Mouse (Mus musculus): Measurements from ENCODE around the gene Fam71a. TPM values are rescaled to one million over a fixed set of nuclear protein-coding genes. Genes with fewer than 3 reads are reported as not detected.
A peak's percentile ranks its signal among the peaks of the same experiment; 100 is the strongest.
"Not testable (repeated sequence)": the region's sequence is repeated elsewhere in the genome, so short reads cannot be mapped to it uniquely, and the experiment has no call there.

Fam71a gene
- polyA plus RNA-seq, 1 experiment from 2014 or later: not detected

DNA sequence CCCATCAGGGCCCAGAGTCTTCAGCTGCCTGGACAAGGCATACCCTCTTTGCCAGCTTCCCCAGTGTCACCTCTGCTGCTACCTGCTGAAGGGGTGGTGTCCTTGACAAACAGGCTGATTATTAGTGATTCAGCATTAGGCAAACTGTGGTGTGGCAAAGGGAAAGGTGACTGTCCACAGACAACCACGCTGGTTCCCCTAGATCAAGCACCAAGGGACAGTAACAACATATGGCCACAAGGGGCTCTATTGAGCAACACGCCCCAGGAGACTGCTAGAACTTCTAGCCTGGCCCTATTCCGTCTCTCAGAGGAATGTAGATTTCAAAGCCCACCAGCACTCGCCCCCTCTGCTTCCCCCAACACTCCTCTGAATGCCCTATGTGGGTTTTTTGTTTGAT, 11.6 kb downstream of the Fam71a start:
- Histone ChIP-seq H3K9ac (ENCODE audit: low read length) (no peak overlapping the region), H3K4me3 (ENCODE audit: control insufficient read depth in 1 of 2, insufficient read depth in 1 of 2, low read depth in 1 of 2, low read length in 2 of 2) (no peak overlapping the region), H3K36me3 (ENCODE audit: control insufficient read depth, insufficient read depth, low read length) (no peaks in the 10 kb centered on the region), H3K4me2 (ENCODE audit: low read length) (no peak overlapping the region), H3K9me3 (ENCODE audit: control insufficient read depth, low read length) (peaks cover 15% of the 10 kb centered on the region), H3K4me1 (ENCODE audit: control insufficient read depth in 2 of 2, insufficient read depth in 2 of 2, low read length in 2 of 2) (peaks cover 6% of the 10 kb centered on the region in 2 experiments; a peak in 3 of 4 replicates), H3K27me3 (ENCODE audit: control insufficient read depth, insufficient read depth, low read length) (no peaks in the 10 kb centered on the region), H3K27ac (replicated peaks in 1 of 2; ENCODE audit: control insufficient read depth in 1 of 2, insufficient read depth in 1 of 2, low read depth in 2 of 2, low read length in 2 of 2) (peak overlapping the region in 1 of 2 experiments; percentile 82; a peak in 1 of 4 replicates)
- 17% methylated on average over 4 of the region's 4 CpGs for WGBS
- no peak for ATAC-seq (ENCODE audit: insufficient number of reproducible peaks, insufficient read depth, low FRiP score, low read depth)

DNA sequence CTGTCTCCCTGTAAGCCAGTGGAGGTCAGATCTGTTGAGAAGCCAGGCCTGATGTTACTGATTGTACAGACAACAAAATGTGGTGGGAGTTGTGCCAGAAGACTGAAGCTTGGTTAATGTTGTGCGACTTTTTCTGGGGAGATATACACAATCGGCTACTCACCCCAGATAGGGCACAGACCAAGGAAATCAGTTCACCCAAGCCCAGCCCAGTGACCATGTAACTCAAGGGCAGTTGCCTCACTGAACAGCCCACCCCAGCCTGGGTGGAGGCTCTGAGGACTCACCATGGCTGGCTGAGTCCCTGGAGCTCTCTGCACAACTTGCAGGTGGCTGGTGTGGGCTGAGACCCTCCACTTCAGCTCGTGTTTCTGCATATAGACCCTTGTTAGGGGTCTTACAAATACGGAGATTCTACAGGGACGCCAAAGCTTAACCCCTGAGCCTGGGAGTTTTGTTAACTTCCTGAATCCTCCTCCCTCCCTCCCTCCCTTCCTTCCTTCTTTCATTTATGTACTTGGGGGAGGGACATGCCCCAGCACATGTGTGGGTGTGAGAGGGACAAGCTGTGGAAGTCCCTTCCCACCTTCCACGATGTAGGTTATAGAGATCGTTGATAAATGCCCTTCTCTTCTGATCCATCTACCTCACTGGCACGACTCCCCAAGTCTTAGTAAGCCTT, 13.6 kb downstream of the Fam71a start:
- 58% methylated on average over 8 of the region's 8 CpGs for WGBS

GRCm38 (mm10) chr1:191149489-191149888, 15.1 kb downstream of the Fam71a start:
- not testable (repeated sequence) for H3K4me2 ChIP-seq (ENCODE audit: low read length); H3K9ac ChIP-seq (ENCODE audit: low read length); H3K4me1 ChIP-seq (ENCODE audit: control insufficient read depth in 2 of 2, insufficient read depth in 2 of 2, low read length in 2 of 2); H3K9me3 ChIP-seq (ENCODE audit: control insufficient read depth, low read length); H3K36me3 ChIP-seq (ENCODE audit: control insufficient read depth, insufficient read depth, low read length); ATAC-seq (ENCODE audit: insufficient number of reproducible peaks, insufficient read depth, low FRiP score, low read depth); H3K4me3 ChIP-seq (ENCODE audit: control insufficient read depth in 1 of 2, insufficient read depth in 1 of 2, low read depth in 1 of 2, low read length in 2 of 2); H3K27ac ChIP-seq (replicated peaks in 1 of 2; ENCODE audit: control insufficient read depth in 1 of 2, insufficient read depth in 1 of 2, low read depth in 2 of 2, low read length in 2 of 2); H3K27me3 ChIP-seq (ENCODE audit: control insufficient read depth, insufficient read depth, low read length)
- whole genome bisulfite sequencing: 71% methylated on average over 5 of the region's 5 CpGs

More for the DNA sequence above, 13.6 kb downstream of the Fam71a start:
- H3K9me3 ChIP-seq (ENCODE audit: control insufficient read depth, low read length): 0 out of 2 replicates have a peak, but pooled peaks cover 2% of the 10 kb centered on the region
- H3K27ac ChIP-seq (replicated peaks in 1 of 2; ENCODE audit: control insufficient read depth in 1 of 2, insufficient read depth in 1 of 2, low read depth in 2 of 2, low read length in 2 of 2): peak overlapping the region in 1 of 2 experiments; percentile 6; a peak in 2 of 4 replicates
- H3K4me1 ChIP-seq (ENCODE audit: control insufficient read depth in 2 of 2, insufficient read depth in 2 of 2, low read length in 2 of 2): peaks cover 6% of the 10 kb centered on the region in 2 experiments; a peak in 3 of 4 replicates
- H3K9ac ChIP-seq (ENCODE audit: low read length): no peak overlapping the region
- ATAC-seq (ENCODE audit: insufficient number of reproducible peaks, insufficient read depth, low FRiP score, low read depth): no peak
- H3K4me3 ChIP-seq (ENCODE audit: control insufficient read depth in 1 of 2, insufficient read depth in 1 of 2, low read depth in 1 of 2, low read length in 2 of 2): no peak overlapping the region
- H3K27me3 ChIP-seq (ENCODE audit: control insufficient read depth, insufficient read depth, low read length): no peaks in the 10 kb centered on the region
- no peaks in the 10 kb centered on the region for H3K36me3 ChIP-seq (ENCODE audit: control insufficient read depth, insufficient read depth, low read length)
- H3K4me2 ChIP-seq (ENCODE audit: low read length): no peak overlapping the region

DNA sequence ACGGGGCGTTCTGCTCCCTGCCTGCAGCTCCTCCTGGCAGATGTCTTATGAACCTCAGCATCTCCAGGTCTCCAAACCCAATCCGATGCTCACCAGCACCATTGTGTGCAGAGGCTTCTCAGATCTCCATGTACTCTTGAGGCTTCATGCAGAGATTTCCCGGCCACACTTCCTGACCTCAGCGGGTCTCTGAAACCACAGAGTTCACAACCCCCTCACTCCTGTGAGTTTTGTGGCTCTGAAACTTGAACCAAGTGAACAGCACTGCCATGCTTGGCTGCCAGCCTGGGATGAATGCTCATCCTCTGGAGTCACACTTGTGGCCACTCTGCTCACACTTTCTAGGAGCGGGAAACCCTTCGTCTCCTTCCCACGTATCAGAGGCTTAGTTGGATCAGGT, 23.6 kb downstream of the Fam71a start:
- no peak for ATAC-seq (ENCODE audit: insufficient number of reproducible peaks, insufficient read depth, low FRiP score, low read depth)

GRCm38 (mm10) chr1:191138874-191139495, 25.6 kb downstream of the Fam71a start:
- H3K4me3 ChIP-seq (ENCODE audit: control insufficient read depth in 1 of 2, insufficient read depth in 1 of 2, low read depth in 1 of 2, low read length in 2 of 2): no peak overlapping the region
- ATAC-seq (ENCODE audit: insufficient number of reproducible peaks, insufficient read depth, low FRiP score, low read depth): no peak
- peak overlapping the region; percentile 1 to 14; a peak in 1 of 4 replicates for H3K27ac ChIP-seq (replicated peaks in 1 of 2; ENCODE audit: control insufficient read depth in 1 of 2, insufficient read depth in 1 of 2, low read depth in 2 of 2, low read length in 2 of 2)
- no peaks in the 10 kb centered on the region for H3K27me3 ChIP-seq (ENCODE audit: control insufficient read depth, insufficient read depth, low read length)
- H3K4me2 ChIP-seq (ENCODE audit: low read length): no peak overlapping the region
- no peaks in the 10 kb centered on the region for H3K36me3 ChIP-seq (ENCODE audit: control insufficient read depth, insufficient read depth, low read length)
- H3K4me1 ChIP-seq (ENCODE audit: control insufficient read depth in 2 of 2, insufficient read depth in 2 of 2, low read length in 2 of 2): peaks cover 0 to 3% of the 10 kb centered on the region in 2 experiments; a peak in 1 of 4 replicates
- 25% methylated on average over 7 of the region's 7 CpGs for WGBS
- no peak overlapping the region for H3K9ac ChIP-seq (ENCODE audit: low read length)
- H3K9me3 ChIP-seq (ENCODE audit: control insufficient read depth, low read length): no peaks in the 10 kb centered on the region

More for the DNA sequence above, 23.6 kb downstream of the Fam71a start:
- Histone ChIP-seq H3K4me2 (ENCODE audit: low read length) (no peak overlapping the region), H3K27me3 (ENCODE audit: control insufficient read depth, insufficient read depth, low read length) (no peaks in the 10 kb centered on the region), H3K9me3 (ENCODE audit: control insufficient read depth, low read length) (no peaks in the 10 kb centered on the region), H3K36me3 (ENCODE audit: control insufficient read depth, insufficient read depth, low read length) (no peaks in the 10 kb centered on the region), H3K9ac (ENCODE audit: low read length) (no peak overlapping the region), H3K4me3 (ENCODE audit: control insufficient read depth in 1 of 2, insufficient read depth in 1 of 2, low read depth in 1 of 2, low read length in 2 of 2) (no peak overlapping the region), H3K4me1 (ENCODE audit: control insufficient read depth in 2 of 2, insufficient read depth in 2 of 2, low read length in 2 of 2) (peaks cover 0 to 3% of the 10 kb centered on the region in 2 experiments; a peak in 1 of 4 replicates), H3K27ac (replicated peaks in 1 of 2; ENCODE audit: control insufficient read depth in 1 of 2, insufficient read depth in 1 of 2, low read depth in 2 of 2, low read length in 2 of 2) (no peak overlapping the region)
- 78% methylated on average over 8 of the region's 8 CpGs for WGBS

DNA sequence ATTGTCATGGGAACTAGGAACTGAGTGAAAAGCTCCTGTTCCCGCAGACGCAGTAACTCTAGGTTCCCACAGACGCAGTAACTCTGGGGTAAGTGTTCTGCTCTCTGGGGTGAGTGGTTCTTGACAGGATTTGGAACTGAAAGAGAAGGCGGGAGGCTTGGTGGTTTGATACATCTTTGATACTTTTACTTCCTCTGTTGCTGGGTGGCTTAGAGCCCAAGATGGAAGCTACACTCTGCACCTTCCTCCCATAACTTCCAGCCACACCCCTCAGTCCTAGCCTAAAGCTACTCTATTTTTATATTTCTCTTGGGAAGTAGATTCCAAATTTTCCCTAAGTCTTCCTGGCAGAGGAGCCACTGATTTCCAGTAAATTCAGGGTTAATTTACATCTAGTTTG, 26.2 kb downstream of the Fam71a start:
- Histone ChIP-seq H3K4me3 (ENCODE audit: control insufficient read depth in 1 of 2, insufficient read depth in 1 of 2, low read depth in 1 of 2, low read length in 2 of 2) (no peak overlapping the region), H3K9ac (ENCODE audit: low read length) (no peak overlapping the region), H3K9me3 (ENCODE audit: control insufficient read depth, low read length) (no peaks in the 10 kb centered on the region), H3K27me3 (ENCODE audit: control insufficient read depth, insufficient read depth, low read length) (no peaks in the 10 kb centered on the region), H3K27ac (replicated peaks in 1 of 2; ENCODE audit: control insufficient read depth in 1 of 2, insufficient read depth in 1 of 2, low read depth in 2 of 2, low read length in 2 of 2) (peak overlapping the region in 1 of 2 experiments; percentile 1; a peak in 1 of 4 replicates), H3K4me1 (ENCODE audit: control insufficient read depth in 2 of 2, insufficient read depth in 2 of 2, low read length in 2 of 2) (peaks cover 0 to 3% of the 10 kb centered on the region in 2 experiments; a peak in 1 of 4 replicates), H3K36me3 (ENCODE audit: control insufficient read depth, insufficient read depth, low read length) (no peaks in the 10 kb centered on the region), H3K4me2 (ENCODE audit: low read length) (no peak overlapping the region)
- 87% methylated on average over 4 of the region's 4 CpGs for WGBS
- no peak for ATAC-seq (ENCODE audit: insufficient number of reproducible peaks, insufficient read depth, low FRiP score, low read depth)

GRCm38 (mm10) chr1:191135406-191135805, 29.2 kb downstream of the Fam71a start:
- Histone ChIP-seq H3K36me3 (ENCODE audit: control insufficient read depth, insufficient read depth, low read length) (no peaks in the 10 kb centered on the region), H3K9ac (ENCODE audit: low read length) (no peak overlapping the region), H3K27ac (replicated peaks in 1 of 2; ENCODE audit: control insufficient read depth in 1 of 2, insufficient read depth in 1 of 2, low read depth in 2 of 2, low read length in 2 of 2) (no peak overlapping the region), H3K4me1 (ENCODE audit: control insufficient read depth in 2 of 2, insufficient read depth in 2 of 2, low read length in 2 of 2) (peaks cover 0 to 11% of the 10 kb centered on the region in 2 experiments; a peak in 1 of 4 replicates), H3K9me3 (ENCODE audit: control insufficient read depth, low read length) (no peaks in the 10 kb centered on the region), H3K27me3 (ENCODE audit: control insufficient read depth, insufficient read depth, low read length) (no peaks in the 10 kb centered on the region), H3K4me2 (ENCODE audit: low read length) (no peak overlapping the region), H3K4me3 (ENCODE audit: control insufficient read depth in 1 of 2, insufficient read depth in 1 of 2, low read depth in 1 of 2, low read length in 2 of 2) (no peak overlapping the region)
- 65% methylated on average over 4 of the region's 4 CpGs for WGBS
- no peak for ATAC-seq (ENCODE audit: insufficient number of reproducible peaks, insufficient read depth, low FRiP score, low read depth)

Data from heart, embryonic 14.5 days (tissue).